Mouse (Mus musculus): ENCODE measurements at regions not wholly inside any gene's neighbourhood (a gene's known extent, or its start where the extent isn't known, plus 50 kb on each side); places are given as distances from the start of the nearest gene placed in this dataset.

DNA sequence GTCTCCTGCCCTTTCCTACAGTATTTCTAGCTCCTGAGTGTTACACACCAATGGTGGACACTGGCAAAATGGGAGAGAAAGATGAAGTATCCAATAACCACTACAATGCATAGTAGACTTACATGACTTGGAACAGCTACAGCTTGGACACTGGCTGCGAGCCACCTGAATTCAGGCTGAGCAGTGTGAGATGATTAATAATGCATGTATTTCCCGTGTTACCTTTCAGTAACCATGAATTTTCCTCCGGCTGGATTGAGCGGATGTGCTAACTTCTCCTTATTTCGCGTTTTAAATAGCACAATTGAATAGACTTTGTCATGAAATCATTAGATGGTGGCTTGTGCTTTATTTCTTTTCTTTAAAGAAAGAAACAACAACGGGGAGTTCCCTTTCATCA lies 142.4 kb upstream of the Gm17728 start:
- Histone ChIP-seq H3K4me2 (no peak overlapping the region), H3K4me3 (no peak overlapping the region), H3K9ac (no peak overlapping the region), H3K27me3 (no peaks in the 10 kb centered on the region), H3K36me3 (no peaks in the 10 kb centered on the region), H3K4me1 (no peaks in the 10 kb centered on the region), H3K27ac (no peak overlapping the region), H3K9me3 (no peaks in the 10 kb centered on the region)
- no peak for ATAC-seq (ENCODE audit: borderline replicate concordance, extremely low read depth, low FRiP score, low TSS enrichment)
- WGBS: 85% methylated on average over 7 of the region's 7 CpGs

DNA sequence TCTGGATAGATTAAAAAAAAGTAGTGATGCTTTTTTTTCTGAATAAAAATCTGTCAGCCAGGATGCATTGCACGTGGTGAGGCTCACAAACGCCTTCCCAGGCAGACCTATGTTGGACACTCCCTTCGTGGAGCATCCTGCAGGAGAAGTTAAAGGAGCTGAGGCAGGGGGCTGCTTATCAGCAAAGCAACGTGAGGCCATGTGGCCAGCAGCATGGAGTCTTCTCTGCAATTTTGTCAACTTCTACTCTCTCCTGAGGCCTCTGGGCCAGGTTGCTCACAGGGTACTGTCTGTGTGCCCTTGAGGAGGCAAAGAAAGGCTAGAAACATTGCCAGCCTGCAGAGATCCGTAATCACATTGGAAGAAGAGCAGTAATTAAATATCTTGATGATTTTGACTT lies 140.0 kb upstream of the Gm17728 start:
- no peaks in the 10 kb centered on the region for H3K27me3 ChIP-seq
- no peaks in the 10 kb centered on the region for H3K9me3 ChIP-seq
- ATAC-seq (ENCODE audit: borderline replicate concordance, extremely low read depth, low FRiP score, low TSS enrichment): no peak
- no peaks in the 10 kb centered on the region for H3K4me1 ChIP-seq
- no peak overlapping the region for H3K4me3 ChIP-seq
- H3K9ac ChIP-seq: no peak overlapping the region
- no peak overlapping the region for H3K27ac ChIP-seq
- no peak overlapping the region for H3K4me2 ChIP-seq
- no peaks in the 10 kb centered on the region for H3K36me3 ChIP-seq
- 61% methylated on average over 5 of the region's 5 CpGs for WGBS

DNA sequence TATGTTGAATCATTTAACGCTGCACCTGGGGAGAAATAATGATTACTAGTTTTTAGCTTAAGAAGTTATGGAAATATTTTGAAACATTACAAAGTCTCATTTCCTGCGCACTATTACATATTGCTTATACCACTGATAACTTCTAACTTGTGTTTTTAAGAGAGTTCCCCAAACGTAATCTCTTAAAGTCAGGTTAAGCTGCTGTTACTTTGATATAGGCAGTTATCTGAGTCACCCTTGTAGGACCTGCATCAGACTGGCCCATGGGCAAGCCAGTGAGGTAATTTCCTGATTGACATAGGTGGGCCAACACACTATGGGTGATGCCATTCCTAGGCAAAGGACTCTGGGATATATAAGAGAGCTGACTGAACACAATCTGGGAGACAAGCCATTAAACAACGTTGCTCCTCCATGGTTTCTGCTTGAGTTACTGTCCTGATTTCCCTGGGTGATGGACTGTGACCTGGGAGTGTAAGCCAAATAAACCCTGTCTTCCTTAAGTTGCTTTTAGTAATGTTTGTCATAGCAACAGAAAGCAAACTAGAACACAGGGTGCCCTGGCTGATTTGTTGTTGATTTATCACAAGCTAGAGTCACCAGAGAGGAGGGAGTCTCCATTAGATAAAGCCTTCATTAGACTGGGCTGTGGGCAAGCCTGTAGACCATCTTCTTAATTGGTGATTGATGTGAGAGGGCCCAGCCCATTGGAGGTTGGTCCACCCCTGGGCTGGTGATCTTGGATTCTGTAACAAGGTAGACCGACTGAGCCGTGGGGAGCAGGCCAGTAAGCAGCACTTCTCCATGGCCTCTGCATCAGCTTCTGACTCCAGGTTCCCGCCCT lies 139.3 kb upstream of the Gm17728 start:
- ATAC-seq (ENCODE audit: borderline replicate concordance, extremely low read depth, low FRiP score, low TSS enrichment): no peak
- Histone ChIP-seq H3K4me3 (no peak overlapping the region), H3K27ac (no peak overlapping the region), H3K4me1 (no peaks in the 10 kb centered on the region), H3K9me3 (no peaks in the 10 kb centered on the region), H3K27me3 (no peaks in the 10 kb centered on the region), H3K9ac (no peak overlapping the region), H3K36me3 (no peaks in the 10 kb centered on the region), H3K4me2 (no peak overlapping the region)
- 83% methylated on average over 7 of the region's 7 CpGs for WGBS

DNA sequence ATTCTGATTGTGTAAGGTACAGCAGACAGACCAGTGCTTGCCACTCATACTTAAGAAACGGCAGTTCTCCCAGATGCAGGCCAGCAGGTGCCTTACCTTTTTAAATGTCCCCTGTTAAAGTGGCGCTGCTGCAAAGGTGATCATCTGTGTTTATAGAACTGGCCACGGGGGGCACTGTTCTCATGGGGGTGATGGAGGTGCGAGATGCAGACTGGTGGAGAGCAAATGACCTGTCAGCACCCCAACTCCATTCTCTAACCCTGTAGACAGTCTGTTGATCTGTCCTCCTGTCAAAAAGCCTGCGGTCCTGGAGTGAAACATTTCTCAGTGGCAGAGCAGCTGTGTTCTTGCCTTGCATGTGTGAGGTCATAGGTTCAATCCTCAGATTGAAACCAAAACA lies 135.4 kb upstream of the Gm17728 start:
- Histone ChIP-seq H3K9me3 (no peaks in the 10 kb centered on the region), H3K4me2 (no peak overlapping the region), H3K9ac (no peak overlapping the region), H3K27me3 (no peaks in the 10 kb centered on the region), H3K27ac (no peak overlapping the region), H3K36me3 (no peaks in the 10 kb centered on the region), H3K4me1 (no peaks in the 10 kb centered on the region), H3K4me3 (no peak overlapping the region)
- WGBS: 51% methylated on average over 5 of the region's 5 CpGs
- no peak for ATAC-seq (ENCODE audit: borderline replicate concordance, extremely low read depth, low FRiP score, low TSS enrichment)

DNA sequence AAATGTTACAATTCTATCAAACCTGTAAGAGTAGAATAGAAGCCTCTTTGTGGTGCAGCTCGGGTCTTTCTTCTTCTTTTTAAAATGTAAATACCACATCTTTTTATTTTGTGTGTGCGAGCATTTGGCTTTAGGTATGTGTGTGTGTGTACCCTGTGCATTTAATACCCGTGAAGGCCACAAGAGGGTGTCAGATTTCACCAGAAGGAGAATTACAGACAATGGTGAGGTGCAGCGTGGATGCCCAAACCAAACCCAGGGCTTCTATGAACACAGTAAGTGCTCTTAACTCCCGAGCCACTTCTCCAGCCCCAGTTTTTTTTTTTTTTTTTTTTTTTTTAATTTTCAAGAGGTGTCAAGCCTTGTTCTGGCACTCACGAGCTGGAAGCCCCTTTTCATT lies 135.0 kb upstream of the Gm17728 start:
- no peaks in the 10 kb centered on the region for H3K9me3 ChIP-seq
- H3K27ac ChIP-seq: no peak overlapping the region
- H3K36me3 ChIP-seq: no peaks in the 10 kb centered on the region
- WGBS: 48% methylated on average over 6 of the region's 6 CpGs
- no peaks in the 10 kb centered on the region for H3K27me3 ChIP-seq
- no peak overlapping the region for H3K9ac ChIP-seq
- no peak overlapping the region for H3K4me3 ChIP-seq
- no peaks in the 10 kb centered on the region for H3K4me1 ChIP-seq
- no peak for ATAC-seq (ENCODE audit: borderline replicate concordance, extremely low read depth, low FRiP score, low TSS enrichment)
- no peak overlapping the region for H3K4me2 ChIP-seq

DNA sequence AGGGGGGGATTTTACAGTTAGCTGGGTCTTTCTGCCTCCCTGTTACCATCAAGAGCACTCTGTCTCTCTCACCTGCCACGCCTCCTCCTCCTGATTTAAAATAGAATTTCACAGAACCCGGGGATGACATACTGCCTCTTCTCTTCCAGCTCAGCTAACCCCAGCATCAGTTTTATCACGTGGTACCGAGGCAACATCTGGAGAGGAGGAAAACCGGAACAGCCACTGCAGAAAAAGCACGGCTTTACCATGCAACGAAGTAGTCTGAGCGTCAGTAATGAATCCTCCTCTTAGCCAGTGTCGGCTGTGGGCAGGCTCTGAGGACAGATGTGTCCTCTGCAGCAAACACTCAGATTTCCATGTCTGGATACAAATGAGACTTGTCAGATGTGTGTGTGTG lies 134.2 kb upstream of the Gm17728 start:
- Histone ChIP-seq H3K27me3 (no peaks in the 10 kb centered on the region), H3K9me3 (no peaks in the 10 kb centered on the region), H3K36me3 (no peaks in the 10 kb centered on the region), H3K9ac (no peak overlapping the region), H3K4me2 (no peak overlapping the region), H3K4me3 (no peak overlapping the region), H3K27ac (no peak overlapping the region), H3K4me1 (no peaks in the 10 kb centered on the region)
- WGBS: 42% methylated on average over 9 of the region's 9 CpGs
- no peak for ATAC-seq (ENCODE audit: borderline replicate concordance, extremely low read depth, low FRiP score, low TSS enrichment)

DNA sequence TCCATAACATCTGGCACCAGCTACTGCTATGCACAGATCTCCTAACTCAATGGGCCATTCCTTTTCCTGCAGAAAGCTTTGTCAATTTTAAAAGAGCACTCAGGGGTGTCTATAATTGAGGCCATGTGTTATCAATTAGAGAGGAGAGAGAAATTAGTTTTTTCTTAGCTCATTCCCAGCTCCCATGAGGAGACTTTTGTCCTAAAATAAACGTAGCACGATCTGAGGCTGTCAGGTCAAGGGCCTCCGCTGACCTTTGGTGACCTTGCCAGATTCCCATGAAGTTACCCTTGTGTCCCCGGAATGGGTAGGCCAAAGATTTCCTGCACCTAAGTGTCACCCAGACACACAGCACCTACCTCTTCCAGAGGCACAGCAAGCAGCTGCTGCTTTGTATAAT lies 130.3 kb upstream of the Gm17728 start:
- H3K9me3 ChIP-seq: no peaks in the 10 kb centered on the region
- H3K36me3 ChIP-seq: no peaks in the 10 kb centered on the region
- H3K4me1 ChIP-seq: no peaks in the 10 kb centered on the region
- no peak overlapping the region for H3K27ac ChIP-seq
- H3K27me3 ChIP-seq: no peaks in the 10 kb centered on the region
- H3K4me3 ChIP-seq: no peak overlapping the region
- H3K4me2 ChIP-seq: no peak overlapping the region
- 26% methylated on average over 4 of the region's 4 CpGs for WGBS
- ATAC-seq (ENCODE audit: borderline replicate concordance, extremely low read depth, low FRiP score, low TSS enrichment): no peak
- H3K9ac ChIP-seq: no peak overlapping the region

DNA sequence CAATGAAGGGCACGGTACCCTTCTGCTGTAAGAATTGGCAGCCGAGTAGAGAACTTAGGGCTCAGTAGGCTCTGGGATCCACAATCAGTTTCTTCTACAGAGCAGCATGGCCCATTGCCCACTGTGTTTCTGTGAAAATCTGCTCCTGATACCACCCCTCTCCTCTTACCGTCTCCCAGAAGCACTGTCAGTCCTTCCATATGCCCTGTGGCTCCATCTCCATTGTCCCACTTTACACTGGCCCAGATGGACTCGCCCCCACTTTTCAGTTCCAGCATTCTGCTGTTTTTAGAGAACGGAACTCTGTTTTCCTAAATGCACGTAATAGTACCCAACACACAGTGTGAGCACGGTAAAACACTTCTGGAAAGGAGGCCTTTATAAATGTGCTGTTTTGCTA lies 129.6 kb upstream of the Gm17728 start:
- H3K27ac ChIP-seq: no peak overlapping the region

DNA sequence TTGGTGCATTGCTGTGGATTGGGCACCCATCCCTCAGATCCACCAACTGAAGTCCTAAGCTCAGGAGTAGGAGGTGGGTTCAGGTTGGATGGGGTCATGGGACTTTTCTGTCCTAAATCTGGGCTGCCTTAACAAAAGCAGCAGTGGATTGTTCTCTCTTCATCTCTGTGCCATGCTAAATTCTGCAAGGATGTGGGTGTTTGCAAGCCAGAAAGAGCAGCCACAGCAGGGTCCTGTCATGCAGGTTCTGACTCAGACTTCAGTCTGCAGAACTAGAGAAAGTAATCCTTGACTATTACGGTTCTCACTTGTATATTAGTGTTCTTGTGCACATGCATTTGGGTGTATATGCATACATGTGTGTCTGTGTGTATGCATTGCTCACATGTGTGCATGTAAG lies 125.5 kb upstream of the Gm17728 start:
- no peak overlapping the region for H3K4me3 ChIP-seq
- no peak overlapping the region for H3K9ac ChIP-seq
- H3K4me2 ChIP-seq: no peak overlapping the region
- WGBS: 85% methylated on average over 1 of the region's 1 CpGs
- H3K36me3 ChIP-seq: no peaks in the 10 kb centered on the region
- no peak overlapping the region for H3K27ac ChIP-seq
- no peak for ATAC-seq (ENCODE audit: borderline replicate concordance, extremely low read depth, low FRiP score, low TSS enrichment)
- H3K27me3 ChIP-seq: no peaks in the 10 kb centered on the region
- H3K4me1 ChIP-seq: no peaks in the 10 kb centered on the region
- H3K9me3 ChIP-seq: no peaks in the 10 kb centered on the region

More for the DNA sequence above, 129.6 kb upstream of the Gm17728 start:
- H3K4me1 ChIP-seq: no peaks in the 10 kb centered on the region
- H3K4me2 ChIP-seq: no peak overlapping the region
- 79% methylated on average over 7 of the region's 7 CpGs for WGBS
- no peak for ATAC-seq (ENCODE audit: borderline replicate concordance, extremely low read depth, low FRiP score, low TSS enrichment)
- no peaks in the 10 kb centered on the region for H3K36me3 ChIP-seq
- no peak overlapping the region for H3K4me3 ChIP-seq
- H3K9ac ChIP-seq: no peak overlapping the region
- no peaks in the 10 kb centered on the region for H3K27me3 ChIP-seq
- no peaks in the 10 kb centered on the region for H3K9me3 ChIP-seq

DNA sequence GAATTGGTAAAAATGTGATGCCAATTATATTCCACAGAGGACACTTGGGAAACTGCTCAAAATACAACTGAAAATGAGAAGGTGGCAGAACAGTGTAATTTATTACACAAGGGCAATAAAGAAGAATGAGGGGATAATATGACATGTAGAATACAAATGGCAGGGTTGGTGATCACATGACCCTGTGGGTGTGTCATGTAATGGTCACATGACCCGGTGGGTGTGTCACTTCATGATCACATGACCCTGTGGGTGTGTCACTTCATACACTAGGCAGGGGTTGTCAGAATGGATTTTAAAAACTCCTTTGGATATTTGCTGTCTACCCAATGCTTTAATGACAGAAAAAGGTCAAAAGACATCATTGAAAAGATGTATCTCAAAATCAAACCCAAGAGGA lies 123.6 kb upstream of the Gm17728 start:
- WGBS: 81% methylated on average over 1 of the region's 1 CpGs
- ATAC-seq (ENCODE audit: borderline replicate concordance, extremely low read depth, low FRiP score, low TSS enrichment): no peak
- no peaks in the 10 kb centered on the region for H3K27me3 ChIP-seq
- no peak overlapping the region for H3K4me2 ChIP-seq
- no peak overlapping the region for H3K4me3 ChIP-seq
- H3K4me1 ChIP-seq: no peaks in the 10 kb centered on the region
- no peaks in the 10 kb centered on the region for H3K9me3 ChIP-seq
- H3K9ac ChIP-seq: no peak overlapping the region
- H3K27ac ChIP-seq: no peak overlapping the region
- H3K36me3 ChIP-seq: no peaks in the 10 kb centered on the region

DNA sequence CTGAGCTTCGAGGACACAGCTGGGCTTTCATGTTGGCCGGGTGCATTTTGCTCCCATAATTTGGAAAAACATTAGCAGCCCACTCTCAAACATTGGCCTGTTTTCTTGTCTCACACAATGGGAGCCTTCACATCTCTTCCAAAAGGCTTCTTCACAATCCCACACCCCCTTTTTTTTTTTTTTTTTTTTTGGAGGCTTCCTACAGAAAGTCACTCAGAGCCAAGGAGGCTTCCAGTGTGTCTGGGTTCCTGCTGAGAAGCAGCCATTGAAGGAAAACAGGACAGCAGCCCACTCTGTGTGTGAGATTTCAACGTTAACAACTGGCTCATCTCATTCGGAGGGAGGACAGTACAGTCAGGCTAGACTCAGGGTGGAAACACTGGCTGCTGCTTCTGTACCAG lies 120.8 kb upstream of the Gm17728 start:
- H3K27ac ChIP-seq: no peak overlapping the region
- no peaks in the 10 kb centered on the region for H3K27me3 ChIP-seq
- H3K4me3 ChIP-seq: no peak overlapping the region
- H3K9ac ChIP-seq: no peak overlapping the region
- H3K9me3 ChIP-seq: no peaks in the 10 kb centered on the region
- no peaks in the 10 kb centered on the region for H3K36me3 ChIP-seq
- 43% methylated on average over 4 of the region's 4 CpGs for WGBS
- no peak overlapping the region for H3K4me2 ChIP-seq
- no peak for ATAC-seq (ENCODE audit: borderline replicate concordance, extremely low read depth, low FRiP score, low TSS enrichment)
- no peaks in the 10 kb centered on the region for H3K4me1 ChIP-seq

DNA sequence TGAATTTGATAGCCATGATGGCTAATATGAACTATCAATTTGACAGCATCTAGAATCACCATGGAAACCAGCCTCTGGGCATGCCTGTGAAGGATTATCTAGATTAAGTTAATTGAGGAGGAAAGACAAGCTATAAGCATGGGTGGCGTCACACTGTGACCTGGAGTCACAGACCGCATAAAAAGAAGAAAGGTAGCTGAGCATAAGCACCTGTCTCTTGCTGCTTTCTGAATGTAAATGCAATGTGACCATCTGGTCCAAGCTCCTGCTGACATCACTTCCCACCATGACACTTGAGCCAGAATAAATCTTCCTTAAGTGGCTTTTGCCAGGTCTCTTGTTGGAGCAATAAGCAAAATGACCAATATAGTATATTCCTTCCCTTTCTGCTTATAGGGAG lies 113.4 kb upstream of the Gm17728 start:
- no peak for ATAC-seq (ENCODE audit: borderline replicate concordance, extremely low read depth, low FRiP score, low TSS enrichment)
- no peaks in the 10 kb centered on the region for H3K9me3 ChIP-seq
- WGBS: 80% methylated on average over 2 of the region's 2 CpGs
- H3K4me3 ChIP-seq: no peak overlapping the region
- no peaks in the 10 kb centered on the region for H3K36me3 ChIP-seq
- H3K27me3 ChIP-seq: no peaks in the 10 kb centered on the region
- no peak overlapping the region for H3K27ac ChIP-seq
- no peak overlapping the region for H3K4me2 ChIP-seq
- no peak overlapping the region for H3K9ac ChIP-seq
- H3K4me1 ChIP-seq: no peaks in the 10 kb centered on the region

DNA sequence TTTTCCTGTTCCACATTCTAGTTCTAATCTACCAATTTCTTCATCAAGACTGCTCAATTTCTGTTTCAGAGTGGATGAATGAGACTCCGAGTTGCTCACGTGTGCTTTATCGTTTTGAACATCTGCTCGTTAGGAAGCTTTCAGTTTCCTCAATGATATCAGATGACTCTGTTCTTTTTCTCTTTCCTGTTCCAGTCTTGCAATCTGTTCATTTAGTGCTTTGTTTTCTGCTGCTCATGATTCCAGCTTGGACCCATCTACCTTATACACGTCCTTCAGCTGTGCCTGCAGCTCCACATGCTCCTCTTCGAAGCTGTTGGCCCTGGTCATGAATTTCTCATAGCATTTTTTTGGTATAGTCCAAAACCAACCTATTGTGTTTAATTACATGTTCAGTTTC lies 99.1 kb upstream of the Gm17728 start:
- Histone ChIP-seq H3K36me3 (no peaks in the 10 kb centered on the region), H3K4me2 (no peak overlapping the region), H3K27ac (no peak overlapping the region), H3K9ac (no peak overlapping the region), H3K4me3 (no peak overlapping the region), H3K9me3 (no peaks in the 10 kb centered on the region), H3K4me1 (no peaks in the 10 kb centered on the region), H3K27me3 (no peaks in the 10 kb centered on the region)
- no peak for ATAC-seq (ENCODE audit: borderline replicate concordance, extremely low read depth, low FRiP score, low TSS enrichment)
- WGBS: 71% methylated on average over 6 of the region's 6 CpGs
